Mouse (Mus musculus) stomach, embryonic 16.5 days (tissue): Measurements from ENCODE around the gene Rpe. TPM values are rescaled to one million over a fixed set of nuclear protein-coding genes. Genes with fewer than 3 reads are reported as not detected.
"Not testable (repeated sequence)": the region's sequence is repeated elsewhere in the genome, so short reads cannot be mapped to it uniquely, and the experiment has no call there.

ENCODE experiments used
- ATAC-seq: fragments of 200-750 bp; cut with Nextera tagmentation; 2 replicates; pipeline ENCODE4 v1.8.0; 2017; ENCODE audit warnings: moderate number of reproducible peaks, moderate TSS enrichment; ENCODE audit not compliant: insufficient read depth, low FRiP score
- H3K27ac ChIP-seq: fragments of 300-500 bp; sonication (generic); 2 replicates; pipeline ENCODE4 v1.5.1; 2014; ENCODE audit warnings: low read length
- H3K27me3 ChIP-seq: fragments of 300-500 bp; sonication (generic); 2 replicates; pipeline ENCODE4 v1.6.1; 2014; ENCODE audit warnings: low read length, control low read depth, mixed read lengths; ENCODE audit not compliant: control insufficient read depth, insufficient read depth
- H3K36me3 ChIP-seq: fragments of 300-500 bp; sonication (generic); 2 replicates; pipeline ENCODE4 v1.6.1; 2014; ENCODE audit warnings: low read length; ENCODE audit not compliant: control insufficient read depth, insufficient read depth
- H3K4me1 ChIP-seq: fragments of 300-500 bp; sonication (generic); 2 replicates; pipeline ENCODE4 v1.6.1; 2014; ENCODE audit warnings: low read length, control low read depth, mixed read lengths; ENCODE audit not compliant: control insufficient read depth, insufficient read depth
- H3K4me2 ChIP-seq: fragments of 300-500 bp; sonication (generic); 2 replicates; pipeline ENCODE4 v1.6.1; 2014; ENCODE audit warnings: low read depth, low read length, mixed read lengths
- H3K4me3 ChIP-seq: fragments of 300-500 bp; sonication (generic); replicated peaks from 2 replicates; pipeline ENCODE4 v1.5.1; 2014; ENCODE audit warnings: mild to moderate bottlenecking, low read length
- H3K9ac ChIP-seq: fragments of 300-500 bp; sonication (generic); 2 replicates; pipeline ENCODE4 v1.6.1; 2014; ENCODE audit warnings: low read length
- H3K9me3 ChIP-seq: fragments of 300-500 bp; sonication (generic); replicated peaks from 2 replicates; pipeline ENCODE4 v1.6.1; 2016; ENCODE audit warnings: low read length, control low read depth; ENCODE audit not compliant: control insufficient read depth
- WGBS: fragments of 180-500 bp; shearing (Covaris S2); extraction: QIAGEN DNeasy Blood & Tissue Kit; methylation state at CpG from one replicate; pipeline ENCODE4 v1.1.7; 2014; 5-methylcytosine and 5-hydroxymethylcytosine counted together
- polyA plus RNA-seq: library from polyadenylated mRNA; unstranded; fragments of >200 nt; fragmentation: Nextera tagmentation; extraction: Ambion mirVana; gene quantifications from 2 replicates; pipeline ENCODE4 v1.2.1, GENCODE M21; 2015

The Rpe gene
- polyA plus RNA-seq, 1 experiment from 2014 or later: 60.0 TPM

DNA sequence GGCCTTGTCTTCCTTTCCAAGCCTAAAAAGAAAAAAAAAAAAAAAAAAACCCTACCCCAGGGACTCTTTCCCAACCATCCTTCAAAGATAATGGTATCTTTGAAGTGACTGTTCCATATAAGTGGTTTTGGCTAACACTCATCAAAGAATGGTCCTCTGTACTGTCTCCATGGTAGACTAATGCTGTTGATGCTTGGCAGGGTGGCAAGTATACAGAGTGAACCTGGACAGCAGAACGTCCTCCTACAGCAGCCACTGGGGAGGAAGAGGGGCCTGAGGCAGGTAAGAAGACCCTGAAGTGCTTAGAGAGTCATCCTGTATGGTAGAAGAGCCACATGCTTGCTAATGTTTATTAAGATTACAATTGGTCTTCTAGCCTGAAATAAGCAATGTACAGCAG is 8.3 kb upstream of the Rpe start:
- Histone ChIP-seq H3K4me1 (no peaks in the 10 kb centered on the region), H3K9ac (no peak overlapping the region), H3K27me3 (no peaks in the 10 kb centered on the region), H3K9me3 (no peaks in the 10 kb centered on the region), H3K36me3 (no peaks in the 10 kb centered on the region), H3K4me2 (no peak overlapping the region), H3K4me3 (no peak overlapping the region), H3K27ac (no peak overlapping the region)
- no peak for ATAC-seq
- WGBS: 63% methylated on average over 1 of the region's 1 CpGs

DNA sequence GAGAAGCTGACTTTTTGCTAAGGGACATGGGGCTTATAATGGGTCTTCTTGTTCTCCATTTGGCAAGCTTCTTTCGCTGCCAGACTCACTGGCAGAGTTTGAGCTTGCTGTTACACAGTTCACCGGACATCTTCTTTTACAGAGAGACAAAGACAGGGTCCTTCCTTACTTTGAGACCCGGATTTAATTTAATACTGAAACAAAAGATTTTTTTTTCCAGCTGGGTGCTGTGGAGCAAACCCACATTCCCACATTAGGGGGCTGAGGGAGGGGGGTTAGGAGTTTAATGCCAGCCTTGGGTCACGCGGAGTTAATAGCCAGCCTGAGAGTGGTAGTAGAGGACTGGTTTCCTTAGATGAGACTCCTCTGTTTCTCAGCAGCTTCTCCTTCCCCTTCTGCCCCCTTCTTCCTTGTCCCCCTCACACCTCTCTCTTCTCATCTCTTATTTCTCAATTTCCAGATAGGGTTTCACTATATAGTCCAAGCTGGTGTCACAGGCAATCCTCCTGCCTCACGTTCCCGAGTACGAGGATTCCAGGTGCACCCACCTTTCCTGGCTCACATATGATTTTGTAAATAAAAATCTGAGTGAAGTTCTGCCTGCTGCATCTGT is 7.7 kb upstream of the Rpe start:
- Histone ChIP-seq H3K4me2 (no peak overlapping the region), H3K4me3 (no peak overlapping the region), H3K4me1 (no peaks in the 10 kb centered on the region), H3K27me3 (no peaks in the 10 kb centered on the region), H3K36me3 (no peaks in the 10 kb centered on the region), H3K9me3 (no peaks in the 10 kb centered on the region), H3K9ac (no peak overlapping the region), H3K27ac (no peak overlapping the region)
- WGBS: 80% methylated on average over 8 of the region's 8 CpGs
- no peak for ATAC-seq

GRCm38 (mm10) chr1:66694266-66694665 is 6.4 kb upstream of the Rpe start:
- 64% methylated on average over 5 of the region's 5 CpGs for WGBS
- Histone ChIP-seq H3K4me1 (no peaks in the 10 kb centered on the region), H3K27ac (no peak overlapping the region), H3K9me3 (no peaks in the 10 kb centered on the region), H3K9ac (no peak overlapping the region), H3K27me3 (no peaks in the 10 kb centered on the region), H3K36me3 (no peaks in the 10 kb centered on the region), H3K4me3 (no peak overlapping the region), H3K4me2 (no peak overlapping the region)
- ATAC-seq: no peak

DNA sequence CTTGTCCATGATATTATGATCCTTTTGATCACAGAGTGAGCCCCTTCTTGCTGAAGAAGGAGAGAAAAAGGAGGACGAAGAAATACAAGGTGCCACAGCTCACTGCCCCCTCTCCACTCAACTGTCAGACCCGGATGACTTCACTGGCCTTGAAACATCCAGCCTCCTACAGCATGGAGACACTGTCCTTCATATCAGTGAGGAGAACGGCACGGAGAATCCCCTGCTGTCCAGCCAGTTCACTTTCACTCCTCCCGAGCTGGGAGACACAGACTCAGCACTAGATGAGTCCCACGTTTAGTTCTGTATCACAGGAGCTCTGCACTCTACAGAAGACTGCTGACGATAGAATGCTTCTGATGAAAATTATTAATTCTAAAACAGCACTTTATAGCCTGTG is 5.3 kb upstream of the Rpe start:
- Histone ChIP-seq H3K4me2 (no peak overlapping the region), H3K9ac (no peak overlapping the region), H3K27ac (no peak overlapping the region), H3K36me3 (no peaks in the 10 kb centered on the region), H3K4me1 (no peaks in the 10 kb centered on the region), H3K4me3 (no peak overlapping the region), H3K27me3 (no peaks in the 10 kb centered on the region), H3K9me3 (no peaks in the 10 kb centered on the region)
- ATAC-seq: no peak
- WGBS: 62% methylated on average over 7 of the region's 7 CpGs

GRCm38 (mm10) chr1:66699630-66700029 is 1.0 kb upstream of the Rpe start:
- not testable (repeated sequence) for H3K9ac ChIP-seq, H3K4me2 ChIP-seq, H3K4me3 ChIP-seq, H3K27me3 ChIP-seq, H3K9me3 ChIP-seq, ATAC-seq, H3K36me3 ChIP-seq, H3K27ac ChIP-seq
- peaks cover 11% of the 10 kb centered on the region for H3K4me1 ChIP-seq
- WGBS: 85% methylated on average over 10 of the region's 10 CpGs

DNA sequence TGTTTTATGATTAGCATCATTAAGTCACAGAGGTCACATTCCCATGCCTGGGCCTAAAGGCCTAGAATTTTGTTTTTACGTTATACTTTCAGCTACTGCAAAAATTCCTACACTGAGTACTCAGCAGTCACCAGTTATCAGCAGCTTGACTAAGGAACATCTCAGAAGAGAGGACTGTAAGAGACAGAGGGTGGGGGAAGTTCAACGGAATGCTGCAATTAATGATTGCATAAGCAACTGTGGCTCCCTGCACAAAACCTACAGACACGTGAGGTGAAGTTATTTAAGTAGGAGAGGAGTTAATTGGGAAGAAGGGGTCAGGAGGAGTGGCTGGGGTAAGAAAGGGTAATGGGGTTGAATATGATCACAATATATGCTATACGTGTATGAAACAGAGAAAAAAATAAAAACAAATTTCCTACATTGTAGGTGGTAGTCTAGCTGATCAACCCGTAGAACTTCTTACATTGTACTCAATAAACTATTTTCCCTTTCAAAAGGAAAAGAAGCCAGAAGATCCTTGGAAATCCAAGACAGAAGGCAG is 410 bp upstream of the Rpe start:
- Histone ChIP-seq H3K9ac (peak overlapping the region; percentile 26; the same call in 1 of the 2 replicates), H3K36me3 (no peaks in the 10 kb centered on the region), H3K4me2 (peak overlapping the region; percentile 42), H3K4me1 (peaks cover 11% of the 10 kb centered on the region), H3K4me3 (peak overlapping the region; percentile 91), H3K27me3 (no peaks in the 10 kb centered on the region), H3K9me3 (no peaks in the 10 kb centered on the region), H3K27ac (no peak overlapping the region; the same call in 1 of the 2 replicates)
- ATAC-seq: peak; percentile 8; the same call in 1 of the 2 replicates
- WGBS: 50% methylated on average over 5 of the region's 5 CpGs

- ATAC-seq: no peak
- Histone ChIP-seq H3K4me1 (peaks cover 11% of the 10 kb centered on the region), H3K27ac (peak overlapping the region; percentile 79; the same call in 1 of the 2 replicates), H3K9ac (peak overlapping the region; percentile 85), H3K9me3 (no peaks in the 10 kb centered on the region), H3K36me3 (no peaks in the 10 kb centered on the region), H3K4me2 (peak overlapping the region; percentile 52), H3K4me3 (peak overlapping the region; percentile 91), H3K27me3 (no peaks in the 10 kb centered on the region)
- WGBS: 25% methylated on average over 2 of the region's 2 CpGs
Measured at GRCm38 (mm10) chr1:66701576-66701940, 927 bp downstream of the Rpe start.

GRCm38 (mm10) chr1:66702623-66703345 is 2.2 kb downstream of the Rpe start:
- Histone ChIP-seq H3K4me2 (no peak overlapping the region), H3K4me1 (peaks cover 11% of the 10 kb centered on the region), H3K9me3 (no peaks in the 10 kb centered on the region), H3K36me3 (no peaks in the 10 kb centered on the region), H3K27ac (no peak overlapping the region), H3K27me3 (no peaks in the 10 kb centered on the region), H3K9ac (no peak overlapping the region), H3K4me3 (no peak overlapping the region)
- no peak for ATAC-seq
- WGBS: 73% methylated on average over 4 of the region's 4 CpGs

- ATAC-seq: no peak
Measured at GRCm38 (mm10) chr1:66704523-66704922, 3.9 kb downstream of the Rpe start.

More at GRCm38 (mm10) chr1:66704523-66704922, 3.9 kb downstream of the Rpe start:
- no peaks in the 10 kb centered on the region; the same call in 1 of the 2 replicates for H3K36me3 ChIP-seq
- no peak overlapping the region for H3K27ac ChIP-seq
- H3K4me2 ChIP-seq: no peak overlapping the region
- 66% methylated on average over 6 of the region's 6 CpGs for WGBS
- H3K4me3 ChIP-seq: no peak overlapping the region
- H3K9me3 ChIP-seq: no peaks in the 10 kb centered on the region
- H3K4me1 ChIP-seq: peaks cover 11% of the 10 kb centered on the region
- no peak overlapping the region for H3K9ac ChIP-seq
- no peaks in the 10 kb centered on the region for H3K27me3 ChIP-seq
